Mouse (Mus musculus): ENCODE data around the gene Nfe2l3. TPM values are rescaled to one million over a fixed set of nuclear protein-coding genes. Genes with fewer than 3 reads are reported as not detected.

Gene Nfe2l3
- polyA plus RNA-seq, 1 experiment from 2014 or later: 2.0 TPM

DNA sequence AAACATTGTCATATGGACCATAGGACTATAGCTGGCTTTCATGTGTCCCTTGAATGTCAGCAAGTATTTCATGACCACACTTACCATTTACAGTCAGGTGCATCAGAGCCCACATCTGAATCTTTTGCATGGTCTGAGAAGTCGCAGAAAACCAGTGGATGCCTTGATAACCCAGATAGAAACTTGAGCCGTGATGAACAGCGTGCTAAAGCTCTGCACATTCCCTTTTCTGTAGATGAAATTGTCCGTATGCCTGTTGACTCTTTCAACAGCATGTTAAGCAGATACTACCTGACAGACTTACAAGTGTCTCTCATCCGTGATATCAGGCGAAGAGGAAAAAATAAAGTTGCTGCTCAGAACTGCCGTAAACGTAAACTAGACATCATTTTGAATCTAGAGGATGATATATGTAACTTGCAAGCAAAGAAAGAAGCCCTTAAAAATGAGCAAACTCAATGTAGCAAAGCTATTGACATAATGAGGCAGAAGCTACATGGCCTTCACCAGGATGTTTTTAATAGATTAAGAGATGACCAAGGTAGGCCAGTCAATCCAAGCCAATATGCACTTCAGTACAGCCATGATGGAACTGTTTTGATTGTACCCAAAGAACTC is 25.4 kb downstream of the Nfe2l3 start:
- 76% methylated on average over 8 of the region's 8 CpGs for WGBS
- Histone ChIP-seq H3K9me3 (no peaks in the 10 kb centered on the region), H3K4me3 (no peak overlapping the region), H3K36me3 (peaks cover 41% of the 10 kb centered on the region), H3K27me3 (ENCODE audit: insufficient read depth, poor library complexity, severe bottlenecking) (no peaks in the 10 kb centered on the region), H3K4me1 (0 out of 2 replicates have a peak, but pooled peaks cover 3% of the 10 kb centered on the region), H3K27ac (no peak overlapping the region)
- no peak for DNase-seq (ENCODE audit: low spot score)

DNA sequence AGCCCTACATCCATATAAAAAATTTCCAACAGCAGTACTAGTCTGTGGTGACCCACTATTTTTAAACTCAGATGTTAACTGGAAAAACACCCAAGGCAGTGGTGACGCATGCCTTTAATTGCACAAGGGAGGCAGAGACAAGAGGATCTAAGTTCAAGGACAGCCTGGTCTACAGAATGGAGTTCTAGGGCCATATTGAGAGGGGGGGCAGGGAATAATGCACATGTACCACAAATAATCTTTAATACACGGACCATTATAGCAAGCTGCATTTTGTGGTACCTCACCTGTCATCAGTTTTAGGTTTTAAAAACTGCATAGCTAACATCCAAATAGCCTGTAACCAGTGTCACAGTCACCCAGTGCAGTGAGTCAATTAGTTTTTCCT is 26.4 kb downstream of the Nfe2l3 start:
- 42% methylated on average over 2 of the region's 2 CpGs for WGBS
- Histone ChIP-seq H3K27me3 (ENCODE audit: insufficient read depth, poor library complexity, severe bottlenecking) (no peaks in the 10 kb centered on the region), H3K9me3 (no peaks in the 10 kb centered on the region), H3K36me3 (peaks cover 51% of the 10 kb centered on the region), H3K4me1 (no peaks in the 10 kb centered on the region), H3K27ac (no peak overlapping the region), H3K4me3 (no peak overlapping the region)
- DNase-seq (ENCODE audit: low spot score): no peak

DNA sequence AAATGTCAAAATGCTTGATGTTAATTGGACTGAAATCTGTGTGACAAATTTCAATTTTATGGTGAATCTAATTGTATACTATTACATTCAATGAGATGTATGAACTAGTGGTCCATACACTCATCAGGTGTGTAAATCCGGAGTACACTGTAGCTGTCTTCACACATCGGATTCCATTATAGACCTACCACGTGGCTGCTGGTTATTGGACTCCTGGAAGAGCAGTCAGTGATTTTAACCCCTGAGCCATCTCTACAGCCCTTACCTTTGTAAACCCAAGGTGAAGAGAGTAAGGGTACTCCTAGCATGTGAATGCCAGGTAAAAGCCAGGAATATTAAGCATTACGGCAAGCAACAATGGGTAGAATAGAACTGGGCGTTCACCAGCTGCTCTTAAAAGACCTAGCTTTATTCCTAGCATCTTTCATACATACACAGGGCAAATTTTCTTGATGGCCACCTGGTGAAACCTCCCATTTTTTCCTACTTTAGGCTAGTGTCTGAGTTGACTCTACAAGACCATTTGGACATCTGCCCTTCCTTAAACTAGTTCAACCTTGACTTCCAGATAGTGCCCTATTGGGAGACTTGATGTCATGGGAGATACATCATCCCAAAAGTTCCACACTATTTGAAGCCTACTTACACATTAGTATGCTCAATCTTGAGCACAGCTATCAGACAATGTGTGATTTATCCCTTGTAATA is 27.0 kb downstream of the Nfe2l3 start:
- H3K27ac ChIP-seq: no peak overlapping the region
- H3K27me3 ChIP-seq (ENCODE audit: insufficient read depth, poor library complexity, severe bottlenecking): no peaks in the 10 kb centered on the region
- no peak overlapping the region for H3K4me3 ChIP-seq
- WGBS: 46% methylated on average over 5 of the region's 5 CpGs
- peaks cover 57% of the 10 kb centered on the region for H3K36me3 ChIP-seq
- H3K4me1 ChIP-seq: no peaks in the 10 kb centered on the region
- DNase-seq (ENCODE audit: low spot score): no peak
- no peaks in the 10 kb centered on the region for H3K9me3 ChIP-seq

DNA sequence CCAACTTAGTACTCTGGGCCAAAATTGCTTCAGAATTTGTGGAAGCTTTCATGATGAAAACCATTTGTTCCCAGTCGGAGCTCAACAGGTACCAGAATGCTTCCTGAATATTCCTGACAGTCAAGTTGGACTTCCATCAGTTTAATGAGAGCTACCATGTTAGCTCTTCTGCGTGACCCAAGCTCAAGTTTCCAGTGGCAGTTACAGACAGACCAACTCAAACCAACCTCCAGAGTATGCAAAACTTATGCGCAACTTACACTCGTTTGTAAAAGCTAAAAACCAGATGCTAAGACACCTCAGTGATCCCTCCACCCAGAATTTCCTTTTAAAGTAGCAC is 27.5 kb downstream of the Nfe2l3 start:
- WGBS: 78% methylated on average over 4 of the region's 4 CpGs
- Histone ChIP-seq H3K27ac (no peak overlapping the region), H3K4me3 (no peak overlapping the region), H3K4me1 (no peaks in the 10 kb centered on the region), H3K9me3 (no peaks in the 10 kb centered on the region), H3K27me3 (ENCODE audit: insufficient read depth, poor library complexity, severe bottlenecking) (no peaks in the 10 kb centered on the region), H3K36me3 (peaks cover 62% of the 10 kb centered on the region)
- DNase-seq (ENCODE audit: low spot score): no peak

DNA sequence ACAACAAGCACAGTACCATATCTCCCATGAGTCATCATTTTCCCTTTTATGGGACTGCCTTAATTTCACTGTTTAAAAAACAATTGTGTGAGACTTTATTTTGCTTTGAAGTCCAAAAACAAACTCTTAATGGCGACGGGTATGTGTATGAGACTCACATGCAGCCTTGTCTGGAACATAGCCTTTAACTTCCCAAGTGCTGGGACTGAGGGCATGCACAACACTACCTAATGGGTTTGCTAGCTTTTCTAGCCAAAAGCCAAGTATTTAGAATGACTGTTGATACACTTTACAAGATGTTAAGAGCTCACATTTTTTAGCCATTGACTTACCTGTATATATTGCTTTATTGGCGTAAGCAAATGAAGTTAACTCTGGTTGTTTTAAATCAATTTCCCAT is 27.9 kb downstream of the Nfe2l3 start:
- H3K36me3 ChIP-seq: peaks cover 66% of the 10 kb centered on the region
- H3K27me3 ChIP-seq (ENCODE audit: insufficient read depth, poor library complexity, severe bottlenecking): no peaks in the 10 kb centered on the region
- H3K27ac ChIP-seq: no peak overlapping the region
- H3K9me3 ChIP-seq: no peaks in the 10 kb centered on the region
- no peak overlapping the region for H3K4me3 ChIP-seq
- WGBS: 84% methylated on average over 3 of the region's 3 CpGs
- no peaks in the 10 kb centered on the region for H3K4me1 ChIP-seq
- no peak for DNase-seq (ENCODE audit: low spot score)

DNA sequence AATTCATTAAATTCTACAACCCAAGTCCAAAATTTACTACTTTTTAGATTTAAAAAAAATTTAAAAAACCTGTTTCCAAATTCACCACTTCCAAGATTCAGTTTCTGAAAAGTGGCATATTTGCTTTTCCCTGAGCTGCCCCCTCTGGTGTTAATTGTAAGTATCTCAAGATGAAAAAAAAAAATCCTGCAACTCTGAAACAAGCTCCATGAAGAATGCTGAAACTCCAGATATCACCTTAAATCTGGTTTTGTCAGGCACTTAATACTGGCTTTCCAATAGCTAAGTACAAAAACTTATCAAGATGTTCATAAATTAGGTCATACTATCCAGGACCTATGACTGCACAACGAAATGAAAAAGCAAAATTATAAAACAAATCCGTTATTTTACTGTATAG is 35.2 kb downstream of the Nfe2l3 start:
- Histone ChIP-seq H3K36me3 (peaks cover 52% of the 10 kb centered on the region), H3K27ac (peak overlapping the region; percentile 100; the same call in 1 of the 2 replicates)
- no peak for DNase-seq (ENCODE audit: low spot score)

DNA sequence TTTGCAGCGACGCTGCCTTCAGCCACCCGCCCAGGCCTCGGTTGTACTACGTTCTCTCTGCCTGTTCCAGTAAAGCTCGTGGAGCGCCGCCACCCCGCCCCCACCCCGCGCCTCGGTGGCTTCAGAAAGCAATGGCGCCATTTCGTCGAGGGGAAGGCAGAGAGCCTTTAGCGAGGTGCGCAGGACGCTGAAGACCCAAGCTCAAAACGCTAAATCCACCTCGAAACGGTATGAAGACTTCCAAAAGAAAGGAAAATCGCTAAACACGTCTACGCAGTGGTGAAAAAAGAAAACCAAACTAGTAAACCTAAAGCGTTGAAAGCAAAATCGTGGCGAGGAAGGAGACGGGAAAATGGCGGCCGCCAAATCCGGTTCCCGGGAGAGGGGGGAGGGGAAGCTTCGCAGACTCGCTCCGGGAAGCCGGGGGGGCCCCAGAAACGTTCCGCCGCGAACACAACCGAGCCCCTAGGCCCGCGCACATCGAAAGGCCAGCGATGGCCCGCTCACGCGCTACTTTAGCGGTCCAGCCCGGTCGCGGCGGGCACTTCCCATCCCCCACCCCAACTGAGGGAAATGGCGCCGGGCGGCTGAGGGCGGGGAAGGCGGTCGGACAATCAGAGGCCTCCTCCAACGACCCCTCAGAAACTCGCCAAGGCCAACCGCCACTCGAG is 36.6 kb downstream of the Nfe2l3 start:
- no peaks in the 10 kb centered on the region for H3K27me3 ChIP-seq (ENCODE audit: insufficient read depth, poor library complexity, severe bottlenecking)
- DNase-seq (ENCODE audit: low spot score): peak; percentile 88
- H3K4me1 ChIP-seq: peaks cover 14% of the 10 kb centered on the region; the same call in 1 of the 2 replicates
- H3K4me3 ChIP-seq: peak overlapping the region; percentile 84
- H3K27ac ChIP-seq: peak overlapping the region; percentile 100
- H3K36me3 ChIP-seq: peaks cover 52% of the 10 kb centered on the region
- under 1% methylated on average over 63 of the region's 63 CpGs for WGBS
- H3K9me3 ChIP-seq: no peaks in the 10 kb centered on the region

More for the DNA sequence above, 35.2 kb downstream of the Nfe2l3 start:
- H3K4me3 ChIP-seq: peak overlapping the region; percentile 84
- WGBS: 3% methylated on average over 2 of the region's 2 CpGs
- H3K27me3 ChIP-seq (ENCODE audit: insufficient read depth, poor library complexity, severe bottlenecking): no peaks in the 10 kb centered on the region
- H3K4me1 ChIP-seq: peaks cover 10% of the 10 kb centered on the region; the same call in 1 of the 2 replicates
- H3K9me3 ChIP-seq: no peaks in the 10 kb centered on the region

DNA sequence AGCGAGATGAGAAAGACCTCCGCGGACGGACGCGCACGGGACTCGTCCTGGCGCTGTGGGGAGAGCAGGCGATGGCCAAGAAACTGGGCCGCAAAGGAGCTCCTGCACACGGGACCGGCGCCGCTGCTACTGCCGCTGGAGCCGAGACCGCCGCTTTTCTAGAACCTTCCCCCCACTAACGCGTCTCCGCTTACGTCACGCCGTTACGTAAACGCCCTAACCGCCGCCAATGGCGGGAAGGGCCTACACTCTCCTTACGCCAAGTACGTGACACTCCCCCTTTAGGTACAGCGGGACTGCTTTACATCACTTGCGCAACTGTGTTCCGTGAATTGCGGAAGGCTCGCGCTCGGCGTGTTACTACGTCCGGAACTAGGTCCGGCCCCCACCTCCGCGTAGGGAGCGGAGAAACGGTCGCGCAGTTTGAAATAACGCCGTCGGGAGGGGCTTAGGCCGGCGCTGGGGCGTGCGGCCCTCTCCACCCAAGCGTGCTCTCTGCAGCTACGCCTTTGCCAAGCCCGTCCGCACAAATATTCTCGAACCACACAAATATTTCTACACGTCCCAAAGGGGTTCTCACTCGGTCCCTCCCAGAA is 37.3 kb downstream of the Nfe2l3 start, which contains the start of gene Hnrnpa2b1:
TSS of gene Hnrnpa2b1 (minus strand) at position 180 of the 596 bp plus-strand sequence.
- WGBS: under 1% methylated on average over 63 of the region's 63 CpGs
- peak; percentile 98 for DNase-seq (ENCODE audit: low spot score)
- Histone ChIP-seq H3K9me3 (no peaks in the 10 kb centered on the region), H3K36me3 (peaks cover 52% of the 10 kb centered on the region), H3K27me3 (ENCODE audit: insufficient read depth, poor library complexity, severe bottlenecking) (no peaks in the 10 kb centered on the region), H3K4me3 (peak within 1 kb of the TSS; percentile 84), H3K4me1 (peaks cover 14% of the 10 kb centered on the region; the same call in 1 of the 2 replicates), H3K27ac (peak within 1 kb of the TSS; percentile 100)

DNA sequence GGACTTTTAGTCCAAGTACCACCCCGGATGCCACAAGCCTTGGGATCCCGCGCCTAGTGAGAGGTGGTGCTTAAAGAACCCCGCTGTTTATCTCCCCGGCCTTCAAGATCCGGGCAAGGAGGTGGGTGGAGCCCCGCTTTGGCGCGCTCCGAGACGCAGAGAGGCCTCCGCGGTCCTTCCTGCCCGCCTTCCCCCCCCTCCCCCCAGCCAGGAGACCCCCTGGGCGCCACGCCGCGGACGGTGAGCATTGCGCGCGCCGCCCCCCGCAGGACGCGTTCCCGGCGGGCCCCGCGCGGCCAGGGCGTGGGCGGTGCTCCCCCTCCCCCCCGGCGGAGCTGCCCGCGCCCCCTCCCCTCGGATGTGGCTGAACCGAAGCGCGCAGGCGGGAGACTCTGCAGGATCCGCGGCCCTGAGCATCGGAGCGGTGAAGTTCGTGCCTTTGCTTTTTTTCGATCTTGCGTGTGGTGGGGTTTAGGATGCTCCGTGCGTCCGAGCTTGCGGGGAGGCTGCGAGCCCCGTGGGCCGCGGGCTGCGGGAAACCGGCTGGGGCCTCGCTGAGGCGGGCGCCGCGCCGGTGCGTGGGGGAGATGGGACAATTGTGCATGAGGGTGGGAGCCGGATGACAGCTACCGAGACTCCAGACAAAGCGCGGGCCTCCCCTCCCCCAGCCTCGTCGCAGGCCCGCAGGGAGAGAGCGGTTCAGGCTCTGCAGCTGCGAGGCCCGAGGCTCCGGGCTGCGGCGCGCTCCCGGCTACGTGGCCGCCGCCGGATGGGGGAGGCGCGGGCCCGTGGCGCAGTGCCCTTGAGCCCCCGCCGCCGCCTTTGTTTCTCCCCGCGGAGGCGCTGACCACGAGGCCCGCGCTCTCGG is 38.1 kb downstream of the Nfe2l3 start, which contains the start of gene Cbx3:
TSS of gene Cbx3 (plus strand) at position 50 of the 868 bp plus-strand sequence.
- Histone ChIP-seq H3K27me3 (ENCODE audit: insufficient read depth, poor library complexity, severe bottlenecking) (no peaks in the 10 kb centered on the region), H3K4me1 (peaks cover 14% of the 10 kb centered on the region; the same call in 1 of the 2 replicates), H3K4me3 (peak within 1 kb of the TSS; percentile 84), H3K27ac (peak within 1 kb of the TSS; percentile 100), H3K9me3 (no peaks in the 10 kb centered on the region), H3K36me3 (peaks cover 52% of the 10 kb centered on the region)
- WGBS: 1% methylated on average over 88 of the region's 99 CpGs
- DNase-seq (ENCODE audit: low spot score): peak; percentile 96

DNA sequence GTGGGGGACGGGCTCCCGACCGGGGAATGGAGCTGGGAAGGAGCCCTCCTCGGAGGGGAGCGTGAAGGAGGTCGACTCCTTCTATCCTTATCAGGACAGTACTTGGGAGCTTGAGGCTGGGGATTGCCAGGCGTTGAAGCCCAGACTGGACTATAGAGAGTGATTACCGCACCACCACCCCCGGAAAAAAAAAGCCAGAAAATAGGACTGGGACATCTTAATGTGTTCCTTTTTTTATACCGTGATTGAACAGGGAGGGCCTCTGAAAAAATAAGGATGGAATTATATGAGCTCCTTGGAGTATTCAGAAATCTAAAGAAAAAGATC is 38.7 kb downstream of the Nfe2l3 start:
- Histone ChIP-seq H3K4me3 (peak overlapping the region; percentile 84), H3K4me1 (peaks cover 14% of the 10 kb centered on the region; the same call in 1 of the 2 replicates), H3K27ac (peak overlapping the region; percentile 100), H3K27me3 (ENCODE audit: insufficient read depth, poor library complexity, severe bottlenecking) (no peaks in the 10 kb centered on the region), H3K36me3 (peaks cover 52% of the 10 kb centered on the region), H3K9me3 (no peaks in the 10 kb centered on the region)
- peak; percentile 82 for DNase-seq (ENCODE audit: low spot score)
- 1% methylated on average over 10 of the region's 10 CpGs for WGBS

DNA sequence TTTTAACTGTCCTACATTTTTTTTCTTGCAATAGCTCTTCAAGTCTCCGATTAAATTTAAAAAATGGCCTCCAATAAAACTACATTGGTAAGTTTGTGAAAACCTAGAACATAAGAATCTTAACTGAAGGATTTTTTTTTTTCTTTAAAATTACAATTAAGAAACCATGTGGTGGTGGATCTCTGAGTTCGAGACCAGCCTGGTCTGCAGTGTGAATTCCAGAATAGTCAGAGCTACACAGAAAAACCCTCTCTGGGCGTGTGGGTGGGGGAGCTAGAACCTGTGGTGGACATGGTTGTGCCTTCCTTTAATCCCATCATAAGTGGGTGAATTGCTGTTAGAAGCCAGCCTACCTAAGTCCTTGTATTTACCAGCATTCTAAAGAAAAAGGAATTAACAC is 39.3 kb downstream of the Nfe2l3 start:
- WGBS: 30% methylated on average over 3 of the region's 3 CpGs
- Histone ChIP-seq H3K4me3 (peak overlapping the region; percentile 84), H3K4me1 (peaks cover 14% of the 10 kb centered on the region; the same call in 1 of the 2 replicates), H3K36me3 (peaks cover 52% of the 10 kb centered on the region), H3K27ac (peak overlapping the region; percentile 100), H3K27me3 (ENCODE audit: insufficient read depth, poor library complexity, severe bottlenecking) (no peaks in the 10 kb centered on the region), H3K9me3 (no peaks in the 10 kb centered on the region)
- no peak for DNase-seq (ENCODE audit: low spot score)

DNA sequence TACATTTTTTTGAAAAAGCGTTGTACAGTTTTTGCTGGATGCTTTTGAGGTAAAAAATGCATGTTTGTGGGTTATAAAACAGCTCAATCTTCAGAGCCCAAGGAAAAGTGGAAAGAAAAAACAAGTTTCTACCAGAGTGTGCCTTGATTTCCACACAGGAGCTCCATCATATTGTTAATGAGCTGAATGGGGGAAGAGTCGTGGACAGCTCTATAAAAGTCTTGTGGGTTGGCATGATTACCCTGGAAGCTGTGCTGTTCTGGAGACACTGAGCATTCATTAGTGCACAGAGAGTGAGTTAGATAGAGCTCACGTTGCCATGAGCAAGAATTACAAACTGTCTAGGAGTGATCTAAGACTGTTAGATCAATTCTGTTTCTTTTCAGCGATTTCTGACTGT is 39.7 kb downstream of the Nfe2l3 start:
- no peaks in the 10 kb centered on the region for H3K9me3 ChIP-seq
- 0 out of 2 replicates have a peak overlapping the region, but pooled peaks have one; percentile 22 for H3K27ac ChIP-seq
- peaks cover 11% of the 10 kb centered on the region; the same call in 1 of the 2 replicates for H3K4me1 ChIP-seq
- H3K4me3 ChIP-seq: peak overlapping the region; percentile 84
- WGBS: 62% methylated on average over 4 of the region's 4 CpGs
- no peak for DNase-seq (ENCODE audit: low spot score)
- H3K27me3 ChIP-seq (ENCODE audit: insufficient read depth, poor library complexity, severe bottlenecking): no peaks in the 10 kb centered on the region
- peaks cover 52% of the 10 kb centered on the region for H3K36me3 ChIP-seq

Data from heart, embryonic 10.5 days (tissue).